Mouse (Mus musculus) layer of hippocampus, postnatal 14 days (tissue): ENCODE data around the gene 9030025P20Rik. TPM values are rescaled to one million over a fixed set of nuclear protein-coding genes. Genes with fewer than 3 reads are reported as not detected.
A peak's percentile ranks its signal among the peaks of the same experiment; 100 is the strongest.
"Not testable (repeated sequence)": the region's sequence is repeated elsewhere in the genome, so short reads cannot be mapped to it uniquely, and the experiment has no call there.

Source experiments
- DNase-seq, 2 experiments: peaks; one replicate each; pipeline ENCODE4 v3.0.0; 2021 to 2022; ENCODE audit warnings: low spot score in 2 of 2, mixed read lengths in 1 of 2
- total RNA-seq, 2 experiments: library from RNA; stranded (reverse); gene quantifications; 2 replicates each; pipeline ENCODE4 v1.2.3; 2021

Gene 9030025P20Rik
- total RNA-seq, 2 experiments from 2014 or later, result 6.0 to 7.1 TPM

GRCm38 (mm10) chr17:14977718-14978361 is 428 bp upstream of the 9030025P20Rik start:
- not testable (repeated sequence) for DNase-seq

- peak in 1 of 2 experiments; percentile 28 for DNase-seq
These were observed 11.9 kb downstream of the 9030025P20Rik start for GRCm38 (mm10) chr17:14990116-14990702.

GRCm38 (mm10) chr17:14992522-14993138 is 14.4 kb downstream of the 9030025P20Rik start:
- DNase-seq, result not testable (repeated sequence)

GRCm38 (mm10) chr17:14993139-14993832 is 15.0 kb downstream of the 9030025P20Rik start:
- DNase-seq, result not testable (repeated sequence)

GRCm38 (mm10) chr17:14994140-14994539 is 15.9 kb downstream of the 9030025P20Rik start:
- not testable (repeated sequence) for DNase-seq

GRCm38 (mm10) chr17:15000047-15000446 is 21.8 kb downstream of the 9030025P20Rik start:
- not testable (repeated sequence) for DNase-seq

GRCm38 (mm10) chr17:15009088-15009487 is 30.8 kb downstream of the 9030025P20Rik start:
- not testable (repeated sequence) for DNase-seq

- not testable (repeated sequence) for DNase-seq
These were observed 31.6 kb downstream of the 9030025P20Rik start, which contains the start of gene Gm3435 for GRCm38 (mm10) chr17:15009706-15010413. TSS of gene Gm3435 (plus strand) at chr17:15010176.

GRCm38 (mm10) chr17:15021503-15022220 is 43.4 kb downstream of the 9030025P20Rik start:
- peak; percentile 8 to 16 for DNase-seq

- not testable (repeated sequence) for DNase-seq
These were observed 45.7 kb downstream of the 9030025P20Rik start for GRCm38 (mm10) chr17:15023878-15024492.

GRCm38 (mm10) chr17:15024502-15025193 is 46.4 kb downstream of the 9030025P20Rik start:
- DNase-seq, result not testable (repeated sequence)

GRCm38 (mm10) chr17:15025513-15025912 is 47.2 kb downstream of the 9030025P20Rik start:
- not testable (repeated sequence) for DNase-seq

- not testable (repeated sequence) for DNase-seq
These were observed 53.1 kb downstream of the 9030025P20Rik start for GRCm38 (mm10) chr17:15031414-15031813.

GRCm38 (mm10) chr17:15040455-15040854 is 62.2 kb downstream of the 9030025P20Rik start:
- not testable (repeated sequence) for DNase-seq

Other genes starting within 250 kb of the 9030025P20Rik start
- gene Wdr27, start 35.3 kb upstream of the 9030025P20Rik start, total RNA-seq, result 1 to 10 TPM; 4.1 to 4.9 TPM
- gene 1600012H06Rik, start 35.3 kb upstream of the 9030025P20Rik start, total RNA-seq, result 10 to 100 TPM; 18.5 to 18.8 TPM
- gene Phf10, start 17.2 kb upstream of the 9030025P20Rik start, total RNA-seq, result 10 to 100 TPM; 59.1 to 61.7 TPM
- not detected for gene Gm3417, start 322 bp downstream of the 9030025P20Rik start, total RNA-seq
- 1 to 10 TPM; 3.3 TPM for gene Gm3435, start 31.7 kb downstream of the 9030025P20Rik start, total RNA-seq
- gene Ermard, start 62.7 kb downstream of the 9030025P20Rik start, total RNA-seq, result 10 to 100 TPM; 62.2 to 64.7 TPM
- 1 to 10 TPM in 1 of 2 experiments, not detected in 1; 1.0 TPM for gene Tcte3, start 63.0 kb downstream of the 9030025P20Rik start, total RNA-seq
- gene Gm3448, start 63.1 kb downstream of the 9030025P20Rik start, total RNA-seq, result 1 to 10 TPM; 6.6 to 6.8 TPM